19 mouse cellular contexts compared by ENCODE assay signal in genomic region chr8:11785121-11785520, GRCm38 (mm10). TPM values are rescaled to one million over a fixed set of nuclear protein-coding genes. Genes with fewer than 3 reads are reported as not detected.
DNase-seq lines count a peak whose midpoint lies in the region; ATAC-seq and TF ChIP-seq lines count a peak whose summit lies in the region.
"Had no signal": no experiment of that assay in that cellular context is flagged by ENCODE, and none has a peak within 500 bp of the region (broad histone marks: within the 10 kb centered on the region; RNA-seq: fewer than 3 reads in every experiment).

No protein-coding gene starts in this region.

- H3K4me3 ChIP-seq in heart, embryonic 12.5 days = no peak overlapping the region
- no peak overlapping the region for H3K4me3 ChIP-seq in liver, embryonic 12.5 days
- H3K4me3 ChIP-seq in liver, postnatal 0 days (ENCODE audit: low read depth, low read length) = no peak overlapping the region
- H3K4me3 ChIP-seq in hindbrain, embryonic 11.5 days (ENCODE audit: low read depth, low read length) = no peak overlapping the region
- H3K4me3 ChIP-seq: embryonic facial prominence, embryonic 13.5 days; forebrain, embryonic 10.5 days; gastrocnemius, adult 2 months; hindbrain, embryonic 13.5 days; limb, embryonic 12.5 days; midbrain, embryonic 15.5 days had no signal

- no peaks in the 10 kb centered on the region for H3K27me3 ChIP-seq in heart, embryonic 12.5 days (replicated peaks)
- H3K27me3 ChIP-seq in liver, embryonic 12.5 days (replicated peaks) = no peaks in the 10 kb centered on the region
- no peaks in the 10 kb centered on the region for H3K27me3 ChIP-seq in liver, postnatal 0 days (ENCODE audit: insufficient read depth, low read length)
- H3K27me3 ChIP-seq in hindbrain, embryonic 11.5 days (ENCODE audit: control insufficient read depth, insufficient read depth, low read length) = no peaks in the 10 kb centered on the region
- H3K27me3 ChIP-seq: embryonic facial prominence, embryonic 13.5 days; hindbrain, embryonic 13.5 days; limb, embryonic 12.5 days; midbrain, embryonic 15.5 days had no signal

- H3K36me3 ChIP-seq in heart, embryonic 12.5 days = peaks cover 73% of the 10 kb centered on the region
- peaks cover 58% of the 10 kb centered on the region for H3K36me3 ChIP-seq in liver, embryonic 12.5 days
- H3K36me3 ChIP-seq in liver, postnatal 0 days (replicated peaks; ENCODE audit: insufficient read depth, low read length) = peaks cover 28% of the 10 kb centered on the region
- H3K36me3 ChIP-seq in hindbrain, embryonic 11.5 days (ENCODE audit: control insufficient read depth, insufficient read depth, low read length) = 0 out of 2 replicates have a peak, but pooled peaks cover 2% of the 10 kb centered on the region

- no peak for TF ChIP-seq EP300 in liver, postnatal 0 days (IDR thresholded peaks at IDR 0.05; ENCODE audit: low read depth)

- H3K4me2 ChIP-seq in heart, embryonic 12.5 days = no peak overlapping the region
- H3K4me2 ChIP-seq in liver, embryonic 12.5 days = no peak overlapping the region
- H3K4me2 ChIP-seq in liver, postnatal 0 days (ENCODE audit: low read depth, low read length) = no peak overlapping the region
- no peak overlapping the region for H3K4me2 ChIP-seq in hindbrain, embryonic 11.5 days (replicated peaks; ENCODE audit: low read depth, low read length)
- H3K4me2 ChIP-seq: embryonic facial prominence, embryonic 13.5 days; hindbrain, embryonic 13.5 days; limb, embryonic 12.5 days; midbrain, embryonic 15.5 days had no signal

- H3K27ac ChIP-seq in heart, embryonic 12.5 days (ENCODE audit: poor library complexity, severe bottlenecking) = peak overlapping the region; percentile 32
- H3K27ac ChIP-seq in liver, embryonic 12.5 days = 0 out of 2 replicates have a peak overlapping the region, but pooled peaks have one; percentile 14
- H3K27ac ChIP-seq in liver, postnatal 0 days (ENCODE audit: low read depth) = no peak overlapping the region
- H3K27ac ChIP-seq in hindbrain, embryonic 11.5 days (ENCODE audit: low read depth, low read length) = no peak overlapping the region
- H3K27ac ChIP-seq: embryonic facial prominence, embryonic 13.5 days; forebrain, embryonic 10.5 days; gastrocnemius, adult 2 months; hindbrain, embryonic 13.5 days; limb, embryonic 12.5 days; midbrain, embryonic 15.5 days had no signal

- 45% methylated on average over 4 of the region's 4 CpGs for WGBS in heart, embryonic 12.5 days
- WGBS in liver, embryonic 12.5 days (ENCODE audit: insufficient replicate concordance) = 50% methylated on average over 4 of the region's 4 CpGs
- 50% methylated on average over 4 of the region's 4 CpGs for WGBS in liver, postnatal 0 days (ENCODE audit: insufficient replicate concordance)
- WGBS in hindbrain, embryonic 11.5 days = 79% methylated on average over 4 of the region's 4 CpGs

- DNase-seq in heart, adult 18-20 months = no peak
- DNase-seq in liver, postnatal 0 days = no peak
- peak; percentile 53 to 73 for DNase-seq in cerebellum, postnatal 10 days
- DNase-seq in adrenal gland, adult 8-10 months = no peak
- no peak for DNase-seq in hindbrain, embryonic 11.5 days (ENCODE audit: low spot score)
- DNase-seq: adrenal gland, postnatal 14 days; gastrocnemius, adult 2 months; lung, postnatal 36 days had no signal

- TF ChIP-seq CTCF in liver, postnatal 0 days (IDR thresholded peaks at IDR 0.05; ENCODE audit: low read depth) = no peak

- no peaks in the 10 kb centered on the region for H3K9me3 ChIP-seq in heart, embryonic 12.5 days (replicated peaks)
- no peaks in the 10 kb centered on the region for H3K9me3 ChIP-seq in liver, embryonic 12.5 days (replicated peaks)
- H3K9me3 ChIP-seq in liver, postnatal 0 days (ENCODE audit: low read length) = no peaks in the 10 kb centered on the region
- H3K9me3 ChIP-seq in hindbrain, embryonic 11.5 days (ENCODE audit: control insufficient read depth, low read length) = no peaks in the 10 kb centered on the region
- H3K9me3 ChIP-seq: embryonic facial prominence, embryonic 13.5 days; forebrain, embryonic 10.5 days; hindbrain, embryonic 13.5 days; limb, embryonic 12.5 days; midbrain, embryonic 15.5 days had no signal

- ATAC-seq in heart, embryonic 12.5 days (ENCODE audit: insufficient number of reproducible peaks, low FRiP score) = no peak
- ATAC-seq in liver, embryonic 12.5 days = no peak
- no peak for ATAC-seq in liver, postnatal 0 days
- no peak for ATAC-seq in hindbrain, embryonic 11.5 days (ENCODE audit: low FRiP score)
- ATAC-seq: intestine, postnatal 0 days; midbrain, embryonic 15.5 days had no signal

- H3K4me1 ChIP-seq in heart, embryonic 12.5 days (replicated peaks) = peaks cover 49% of the 10 kb centered on the region
- H3K4me1 ChIP-seq in liver, embryonic 12.5 days = peaks cover 18% of the 10 kb centered on the region
- H3K4me1 ChIP-seq in liver, postnatal 0 days (ENCODE audit: insufficient read depth) = no peaks in the 10 kb centered on the region
- no peaks in the 10 kb centered on the region for H3K4me1 ChIP-seq in hindbrain, embryonic 11.5 days (replicated peaks; ENCODE audit: control insufficient read depth, insufficient read depth, low read length)
- H3K4me1 ChIP-seq: midbrain, embryonic 15.5 days had no signal

- peak overlapping the region; percentile 35; the same call in 1 of the 2 replicates for H3K9ac ChIP-seq in heart, embryonic 12.5 days
- no peak overlapping the region for H3K9ac ChIP-seq in liver, embryonic 12.5 days
- no peak overlapping the region for H3K9ac ChIP-seq in liver, postnatal 0 days (replicated peaks)
- no peak overlapping the region for H3K9ac ChIP-seq in hindbrain, embryonic 11.5 days (ENCODE audit: low read depth, low read length)
- H3K9ac ChIP-seq: embryonic facial prominence, embryonic 13.5 days; hindbrain, embryonic 13.5 days; limb, embryonic 12.5 days; midbrain, embryonic 15.5 days had no signal

RNA-seq across cellular contexts. Expression of gene Tex29, which starts 55.2 kb away (rescaled TPM):
- 0.49 and 0.51 TPM in 2 replicates for polyA plus RNA-seq in heart, embryonic 12.5 days (2016; fragmentation: Nextera tagmentation; extraction: Ambion mirVana)
- not detected for total RNA-seq in heart, adult 18-20 months (2021)
- not detected in 2 replicates for polyA plus RNA-seq in liver, embryonic 12.5 days (2016; fragmentation: Nextera tagmentation; extraction: Ambion mirVana)
- not detected in 2 replicates for polyA plus RNA-seq in liver, postnatal 0 days (2015; fragmentation: Nextera tagmentation; extraction: Ambion mirVana)
- total RNA-seq in adrenal gland, adult 8-10 months (2022) = 1 to 10 TPM in 1 of 4 experiments, not detected in 3; 2.1 TPM
- 0.18 and 0.22 TPM in 2 replicates for polyA plus RNA-seq in hindbrain, embryonic 11.5 days (2014; fragmentation: Nextera tagmentation; extraction: Ambion mirVana)
- total RNA-seq: adrenal gland, postnatal 14 days; gastrocnemius, adult 2 months; MEL had no signal
- polyA plus RNA-seq: embryonic facial prominence, embryonic 13.5 days; forebrain, embryonic 10.5 days; limb, embryonic 12.5 days; liver, embryonic 16.5 days; neural tube, embryonic 11.5 days had no signal

RNA-seq across cellular contexts. Expression of gene Arhgef7, which starts 57.6 kb away (rescaled TPM):
- 70.5 and 75.3 TPM in 2 replicates for polyA plus RNA-seq in heart, embryonic 12.5 days (2016; fragmentation: Nextera tagmentation; extraction: Ambion mirVana)
- 100 to 1,000 TPM in 1 of 2 experiments, 10 to 100 TPM in 1; 96.3 to 113 TPM for total RNA-seq in heart, adult 18-20 months (2021)
- polyA plus RNA-seq in liver, embryonic 12.5 days (2016; fragmentation: Nextera tagmentation; extraction: Ambion mirVana) = 19.1 and 19.5 TPM in 2 replicates
- 7.6 and 9.2 TPM in 2 replicates for polyA plus RNA-seq in liver, postnatal 0 days (2015; fragmentation: Nextera tagmentation; extraction: Ambion mirVana)
- 10 to 100 TPM; 40.3 to 56.7 (median 46.7) TPM for total RNA-seq in adrenal gland, adult 8-10 months (2022)
- polyA plus RNA-seq in hindbrain, embryonic 11.5 days (2014; fragmentation: Nextera tagmentation; extraction: Ambion mirVana) = 54.3 and 57.0 TPM in 2 replicates

Comparison
In these comparisons a context has a peak if more than half of its experiments do, and no peak if none do; other contexts are left out.
1. H3K27ac ChIP-seq: peak in heart, embryonic 12.5 days (single experiment) and liver, embryonic 12.5 days (single experiment); none in liver, postnatal 0 days (single experiment) and hindbrain, embryonic 11.5 days (single experiment).
2. DNase-seq: peak in cerebellum, postnatal 10 days (2 of 2); none in heart, adult 18-20 months (0 of 2), liver, postnatal 0 days (single experiment), adrenal gland, adult 8-10 months (single experiment) and hindbrain, embryonic 11.5 days (single experiment).